Mouse (Mus musculus) forebrain, embryonic 16.5 days (tissue): Measurements from ENCODE around the gene Snx14. TPM values are rescaled to one million over a fixed set of nuclear protein-coding genes. Genes with fewer than 3 reads are reported as not detected.

ENCODE experiments used
- ATAC-seq: fragments of 200-750 bp; cut with Nextera tagmentation; 2 replicates; pipeline ENCODE4 v1.8.0; 2017; ENCODE audit warnings: mild to moderate bottlenecking, moderate library complexity
- H3K27ac ChIP-seq: fragments of 300-500 bp; sonication (generic); 2 replicates; pipeline ENCODE4 v1.5.1; 2014; ENCODE audit warnings: low read length, control low read depth
- H3K27me3 ChIP-seq: fragments of 300-500 bp; sonication (generic); replicated peaks from 2 replicates; pipeline ENCODE4 v1.6.1; 2014; ENCODE audit warnings: low read length; ENCODE audit not compliant: control insufficient read depth, insufficient read depth
- H3K36me3 ChIP-seq: fragments of 300-500 bp; sonication (generic); 2 replicates; pipeline ENCODE4 v1.6.1; 2014; ENCODE audit not compliant: control insufficient read depth, insufficient read depth
- H3K4me1 ChIP-seq: fragments of 300-500 bp; sonication (generic); replicated peaks from 2 replicates; pipeline ENCODE4 v1.6.1; 2014; ENCODE audit warnings: low read length; ENCODE audit not compliant: control insufficient read depth, insufficient read depth
- H3K4me2 ChIP-seq: fragments of 300-500 bp; sonication (generic); 2 replicates; pipeline ENCODE4 v1.6.1; 2014; ENCODE audit warnings: mild to moderate bottlenecking, low read length, control low read depth
- H3K4me3 ChIP-seq: fragments of 300-500 bp; sonication (generic); replicated peaks from 2 replicates; pipeline ENCODE4 v1.5.1; 2014; ENCODE audit warnings: mild to moderate bottlenecking, low read length, control low read depth
- H3K9ac ChIP-seq: fragments of 300-500 bp; sonication (generic); replicated peaks from 2 replicates; pipeline ENCODE4 v1.6.1; 2014; ENCODE audit warnings: low read depth, low read length, control low read depth
- H3K9me3 ChIP-seq: fragments of 300-500 bp; sonication (generic); 2 replicates; pipeline ENCODE4 v1.6.1; 2016; ENCODE audit warnings: low read length; ENCODE audit not compliant: control insufficient read depth
- WGBS: fragments of 180-500 bp; shearing (Covaris S2); extraction: QIAGEN DNeasy Blood & Tissue Kit; methylation state at CpG from one replicate; pipeline ENCODE4 v1.1.7; 2014; 5-methylcytosine and 5-hydroxymethylcytosine counted together
- polyA plus RNA-seq: library from polyadenylated mRNA; unstranded; fragments of >200 nt; fragmentation: Nextera tagmentation; extraction: Ambion mirVana; gene quantifications from 2 replicates; pipeline ENCODE4 v1.2.1, GENCODE M21; 2015

Snx14 gene
- polyA plus RNA-seq, 1 experiment from 2014 or later, result 32.2 TPM

GRCm38 (mm10) chr9:88344424-88344823, 94.3 kb downstream of the Snx14 start:
- H3K36me3 ChIP-seq, result no peaks in the 10 kb centered on the region
- no peak for ATAC-seq
- 0 out of 2 replicates have a peak, but pooled peaks cover 2% of the 10 kb centered on the region for H3K4me1 ChIP-seq
- H3K9ac ChIP-seq, result no peak overlapping the region
- no peak overlapping the region for H3K4me3 ChIP-seq
- 93% methylated on average over 2 of the region's 2 CpGs for WGBS
- H3K27me3 ChIP-seq, result no peaks in the 10 kb centered on the region
- no peak overlapping the region for H3K27ac ChIP-seq
- no peak overlapping the region for H3K4me2 ChIP-seq
- no peaks in the 10 kb centered on the region for H3K9me3 ChIP-seq

- H3K36me3 ChIP-seq, result no peaks in the 10 kb centered on the region
- no peak overlapping the region for H3K9ac ChIP-seq
- H3K27ac ChIP-seq, result peak overlapping the region; percentile 50
- H3K4me1 ChIP-seq, result 0 out of 2 replicates have a peak, but pooled peaks cover 2% of the 10 kb centered on the region
- H3K9me3 ChIP-seq, result no peaks in the 10 kb centered on the region
- H3K27me3 ChIP-seq, result no peaks in the 10 kb centered on the region
- 78% methylated on average over 3 of the region's 3 CpGs for WGBS
- no peak overlapping the region for H3K4me2 ChIP-seq
- no peak overlapping the region for H3K4me3 ChIP-seq
- ATAC-seq, result peak; percentile 38; the same call in 1 of the 2 replicates
Measured at GRCm38 (mm10) chr9:88342701-88343100, 96.1 kb downstream of the Snx14 start.

DNA sequence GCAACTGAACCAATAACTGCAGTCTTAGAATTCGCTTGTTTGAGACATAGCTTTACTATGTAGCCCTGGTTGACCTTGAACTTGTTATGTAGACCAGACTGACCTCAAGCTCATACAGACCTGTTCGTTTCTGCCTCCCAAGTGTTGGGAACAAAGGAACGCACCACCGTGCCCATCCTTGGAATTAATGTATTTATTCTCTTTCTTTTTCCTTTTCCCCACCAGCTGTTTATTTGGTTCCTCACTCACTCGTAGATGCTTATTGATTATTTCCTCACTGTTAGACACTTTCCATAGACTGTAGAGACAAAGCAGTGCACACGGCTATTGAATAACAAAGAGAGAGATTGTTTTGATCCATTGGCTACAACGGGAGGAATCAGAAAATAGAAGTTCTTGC, 96.5 kb downstream of the Snx14 start:
- Histone ChIP-seq H3K4me2 (no peak overlapping the region), H3K4me3 (no peak overlapping the region), H3K36me3 (no peaks in the 10 kb centered on the region), H3K9me3 (no peaks in the 10 kb centered on the region), H3K27me3 (no peaks in the 10 kb centered on the region), H3K4me1 (0 out of 2 replicates have a peak, but pooled peaks cover 2% of the 10 kb centered on the region), H3K27ac (peak overlapping the region; percentile 50), H3K9ac (no peak overlapping the region)
- ATAC-seq, result no peak
- WGBS, result 55% methylated on average over 7 of the region's 7 CpGs

DNA sequence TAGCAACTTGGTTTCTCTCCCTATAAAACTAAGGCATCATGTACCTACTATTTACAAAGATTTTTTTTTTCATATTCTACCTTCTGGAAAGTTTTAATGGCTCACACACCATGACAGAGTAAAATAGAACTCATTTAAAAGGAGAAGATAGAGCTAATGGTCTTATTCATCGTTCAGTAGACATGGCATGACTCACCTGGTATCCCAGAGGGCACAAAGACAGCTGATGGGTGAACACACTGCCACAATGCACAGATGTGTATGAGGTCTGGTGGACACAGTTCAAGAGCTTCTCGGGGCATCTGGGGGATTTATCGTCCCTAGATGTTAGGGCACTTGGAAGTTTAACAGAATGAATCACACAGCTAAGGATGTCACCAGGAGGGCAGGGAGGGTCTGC, 97.9 kb downstream of the Snx14 start:
- H3K9me3 ChIP-seq, result no peaks in the 10 kb centered on the region
- no peak overlapping the region for H3K9ac ChIP-seq
- WGBS, result 87% methylated on average over 3 of the region's 3 CpGs
- no peak for ATAC-seq
- H3K4me2 ChIP-seq, result no peak overlapping the region
- H3K27ac ChIP-seq, result no peak overlapping the region
- H3K36me3 ChIP-seq, result no peaks in the 10 kb centered on the region
- no peaks in the 10 kb centered on the region for H3K27me3 ChIP-seq
- H3K4me1 ChIP-seq, result 0 out of 2 replicates have a peak, but pooled peaks cover 2% of the 10 kb centered on the region
- H3K4me3 ChIP-seq, result no peak overlapping the region

DNA sequence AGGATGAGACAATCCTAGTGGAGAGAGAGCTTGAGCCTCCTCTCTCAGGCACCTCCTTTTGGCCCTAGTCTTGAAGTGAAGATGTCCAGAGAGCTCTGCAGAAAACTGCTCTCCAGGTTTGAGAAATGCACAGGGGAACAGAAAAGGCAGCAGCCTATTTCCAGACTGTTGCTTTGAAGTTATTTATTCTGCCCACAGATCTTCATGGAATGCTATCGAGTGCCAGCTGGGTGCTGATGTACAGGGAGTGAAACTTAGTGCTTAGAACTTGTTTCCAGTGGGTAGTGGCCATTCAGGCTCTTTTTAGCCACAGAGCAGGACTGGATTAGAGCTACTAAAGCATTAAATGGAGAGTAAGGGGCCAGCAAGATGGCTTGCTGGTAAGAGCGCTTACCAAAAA, 102.9 kb downstream of the Snx14 start:
- no peak overlapping the region for H3K4me2 ChIP-seq
- ATAC-seq, result no peak
- H3K4me3 ChIP-seq, result no peak overlapping the region
- H3K9ac ChIP-seq, result no peak overlapping the region
- WGBS, result 81% methylated on average over 1 of the region's 2 CpGs
- H3K36me3 ChIP-seq, result no peaks in the 10 kb centered on the region
- H3K27me3 ChIP-seq, result no peaks in the 10 kb centered on the region
- H3K27ac ChIP-seq, result no peak overlapping the region
- peaks cover 6% of the 10 kb centered on the region for H3K4me1 ChIP-seq
- no peaks in the 10 kb centered on the region for H3K9me3 ChIP-seq

- H3K27me3 ChIP-seq, result peaks cover 11% of the 10 kb centered on the region; the same call in 1 of the 2 replicates
- H3K36me3 ChIP-seq, result no peaks in the 10 kb centered on the region
- H3K4me3 ChIP-seq, result no peak overlapping the region
- no peak for ATAC-seq
- H3K9ac ChIP-seq, result no peak overlapping the region
- H3K4me2 ChIP-seq, result no peak overlapping the region
- H3K9me3 ChIP-seq, result no peaks in the 10 kb centered on the region
- 7% methylated on average over 3 of the region's 3 CpGs for WGBS
- peaks cover 8% of the 10 kb centered on the region for H3K4me1 ChIP-seq
- no peak overlapping the region for H3K27ac ChIP-seq
Measured at GRCm38 (mm10) chr9:88332447-88332846, 106.3 kb downstream of the Snx14 start.

DNA sequence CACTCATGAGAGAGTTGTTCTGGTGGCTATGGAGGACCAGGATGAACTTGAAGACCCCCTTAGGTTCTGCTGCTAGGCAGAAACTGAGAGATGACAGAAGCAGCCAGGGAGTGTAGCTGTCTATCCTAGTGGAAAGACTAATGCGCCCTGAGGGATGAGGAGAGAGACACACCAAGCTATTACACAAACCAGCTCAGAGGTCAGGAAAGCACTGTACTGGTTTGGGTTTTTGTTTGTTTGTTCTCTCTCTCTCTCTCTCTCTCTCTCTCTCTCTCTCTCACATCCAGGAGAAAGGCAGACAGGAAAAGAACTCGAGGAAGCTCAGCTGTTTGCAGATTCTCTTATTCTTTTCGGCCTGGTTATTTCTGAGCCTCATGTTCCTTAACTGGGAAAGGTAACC, 108.4 kb downstream of the Snx14 start:
- Histone ChIP-seq H3K4me2 (no peak overlapping the region), H3K4me1 (peaks cover 11% of the 10 kb centered on the region), H3K27me3 (peaks cover 11% of the 10 kb centered on the region; the same call in 1 of the 2 replicates), H3K36me3 (no peaks in the 10 kb centered on the region), H3K9ac (no peak overlapping the region), H3K9me3 (no peaks in the 10 kb centered on the region), H3K4me3 (no peak overlapping the region), H3K27ac (no peak overlapping the region)
- ATAC-seq, result no peak
- 80% methylated on average over 3 of the region's 3 CpGs for WGBS

GRCm38 (mm10) chr9:88329166-88329748, 109.5 kb downstream of the Snx14 start:
- no peak overlapping the region for H3K4me3 ChIP-seq
- no peaks in the 10 kb centered on the region for H3K36me3 ChIP-seq
- H3K4me1 ChIP-seq, result peaks cover 11% of the 10 kb centered on the region
- H3K27me3 ChIP-seq, result peaks cover 11% of the 10 kb centered on the region; the same call in 1 of the 2 replicates
- H3K27ac ChIP-seq, result no peak overlapping the region
- no peak overlapping the region for H3K9ac ChIP-seq
- no peaks in the 10 kb centered on the region for H3K9me3 ChIP-seq
- no peak overlapping the region for H3K4me2 ChIP-seq
- WGBS, result 40% methylated on average over 10 of the region's 10 CpGs
- ATAC-seq, result no peak

- H3K9me3 ChIP-seq, result no peaks in the 10 kb centered on the region
- H3K27me3 ChIP-seq, result peaks cover 11% of the 10 kb centered on the region; the same call in 1 of the 2 replicates
- no peak overlapping the region for H3K4me3 ChIP-seq
- no peak overlapping the region for H3K27ac ChIP-seq
- 29% methylated on average over 5 of the region's 5 CpGs for WGBS
- no peaks in the 10 kb centered on the region for H3K36me3 ChIP-seq
- peaks cover 11% of the 10 kb centered on the region for H3K4me1 ChIP-seq
- no peak for ATAC-seq
- H3K9ac ChIP-seq, result no peak overlapping the region
- no peak overlapping the region for H3K4me2 ChIP-seq
Measured at GRCm38 (mm10) chr9:88328666-88329065, 110.1 kb downstream of the Snx14 start.
